Mouse (Mus musculus) intestine, postnatal 0 days (tissue): ENCODE results near the gene Glul. TPM values are rescaled to one million over a fixed set of nuclear protein-coding genes. Genes with fewer than 3 reads are reported as not detected.

Experiments used
- ATAC-seq: fragments of 200-750 bp; cut with Nextera tagmentation; 2 replicates; pipeline ENCODE4 v1.8.0; 2017; ENCODE audit warnings: mild to moderate bottlenecking, moderate TSS enrichment, moderate library complexity
- H3K27ac ChIP-seq: fragments of 300-500 bp; sonication (generic); 2 replicates; pipeline ENCODE4 v1.5.1; 2014; ENCODE audit warnings: mild to moderate bottlenecking, low read depth, low read length, moderate library complexity
- H3K27me3 ChIP-seq: fragments of 300-500 bp; sonication (generic); replicated peaks from 2 replicates; pipeline ENCODE4 v1.6.1; 2014; ENCODE audit warnings: low read length, mixed read lengths; ENCODE audit not compliant: control insufficient read depth, insufficient read depth
- H3K36me3 ChIP-seq: fragments of 300-500 bp; sonication (generic); 2 replicates; pipeline ENCODE4 v1.6.1; 2014; ENCODE audit warnings: mild to moderate bottlenecking, moderate library complexity; ENCODE audit not compliant: control insufficient read depth, insufficient read depth
- H3K4me1 ChIP-seq: fragments of 300-500 bp; sonication (generic); replicated peaks from 2 replicates; pipeline ENCODE4 v1.6.1; 2014; ENCODE audit warnings: antibody characterized with exemption, low read length, mixed read lengths; ENCODE audit not compliant: control insufficient read depth, insufficient read depth
- H3K4me2 ChIP-seq: fragments of 300-500 bp; sonication (generic); replicated peaks from 2 replicates; pipeline ENCODE4 v1.6.1; 2014; ENCODE audit warnings: low read depth, mild to moderate bottlenecking, moderate library complexity
- H3K4me3 ChIP-seq: fragments of 300-500 bp; sonication (generic); 2 replicates; pipeline ENCODE4 v1.5.1; 2014; ENCODE audit warnings: low read depth, low read length
- H3K9ac ChIP-seq: fragments of 300-500 bp; sonication (generic); 2 replicates; pipeline ENCODE4 v1.6.1; 2014; ENCODE audit warnings: mild to moderate bottlenecking, low read depth, low read length
- H3K9me3 ChIP-seq: fragments of 300-500 bp; sonication (generic); 2 replicates; pipeline ENCODE4 v1.6.1; 2016; ENCODE audit warnings: mixed run types; ENCODE audit not compliant: control insufficient read depth
- CTCF ChIP-seq: sonication (generic); IDR thresholded peaks from 2 replicates; pipeline ENCODE4 v1.5.1; 2016; ENCODE audit warnings: low read depth, mild to moderate bottlenecking, control low read depth, antibody characterized with exemption, moderate library complexity
- WGBS: fragments of 180-500 bp; shearing (Covaris S2); extraction: QIAGEN DNeasy Blood & Tissue Kit; methylation state at CpG from one replicate; pipeline ENCODE4 v1.1.7; 2014; 5-methylcytosine and 5-hydroxymethylcytosine counted together
- polyA plus RNA-seq: library from polyadenylated mRNA; unstranded; fragments of >200 nt; fragmentation: Nextera tagmentation; extraction: Ambion mirVana; gene quantifications from 2 replicates; pipeline ENCODE4 v1.2.1, GENCODE M21; 2015

The Glul gene
- polyA plus RNA-seq, 1 experiment from 2014 or later, result 92.9 TPM

DNA sequence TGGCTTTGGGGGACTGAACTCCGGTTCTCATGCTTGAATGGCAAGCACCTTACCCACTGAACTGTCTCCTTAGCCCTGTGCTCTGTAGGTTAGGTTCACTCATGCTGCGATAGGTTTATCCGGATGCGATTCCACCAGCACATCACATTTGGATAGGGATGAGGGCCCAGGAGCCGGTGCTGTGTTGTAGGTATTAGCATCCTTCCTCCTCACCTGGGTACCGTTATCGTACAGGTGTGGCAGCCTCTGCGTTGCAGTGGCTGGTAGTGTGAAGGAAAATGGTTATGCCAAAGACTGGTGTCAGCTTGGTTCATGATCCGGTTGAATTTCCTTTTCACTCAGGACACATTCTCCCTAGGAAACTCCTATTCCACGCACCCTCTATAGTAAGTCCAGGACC is 9.6 kb upstream of the Glul start:
- 91% methylated on average over 10 of the region's 10 CpGs for WGBS
- no peak for TF ChIP-seq CTCF
- no peak overlapping the region for H3K4me2 ChIP-seq

DNA sequence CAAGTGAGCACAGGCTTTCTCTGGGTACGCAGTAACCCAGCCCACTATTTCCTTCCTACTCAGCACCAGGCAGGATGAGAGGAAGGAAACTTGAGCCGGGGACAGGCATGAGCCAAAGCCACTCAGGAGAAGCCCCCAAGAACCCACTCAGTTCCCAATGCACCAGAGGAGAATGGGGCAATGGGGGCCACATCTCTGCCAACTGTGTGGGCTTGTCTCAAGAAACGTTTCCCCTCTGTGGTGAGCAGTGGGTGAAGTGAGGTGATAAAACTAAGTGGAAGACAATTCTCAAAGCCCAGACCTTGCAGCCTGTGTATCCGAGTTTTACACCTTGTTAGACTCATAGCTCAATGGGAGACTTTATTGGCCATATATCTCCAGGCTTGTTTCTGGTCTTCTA is 8.3 kb upstream of the Glul start, which contains the start of gene Teddm1a:
Teddm1a (plus strand) TSS at position 301 of the 400 bp plus-strand sequence.
- TF ChIP-seq CTCF, result no peak
- ATAC-seq, result no peak
- H3K9ac ChIP-seq, result no peak within 1 kb of the TSS
- WGBS, result 66% methylated on average over 4 of the region's 4 CpGs
- H3K9me3 ChIP-seq, result no peaks in the 10 kb centered on the region
- H3K4me3 ChIP-seq, result no peak within 1 kb of the TSS
- no peaks in the 10 kb centered on the region for H3K36me3 ChIP-seq
- no peak within 1 kb of the TSS for H3K27ac ChIP-seq
- H3K27me3 ChIP-seq, result no peaks in the 10 kb centered on the region
- H3K4me1 ChIP-seq, result no peaks in the 10 kb centered on the region
- no peak within 1 kb of the TSS for H3K4me2 ChIP-seq

More for the DNA sequence above, 9.6 kb upstream of the Glul start:
- Histone ChIP-seq H3K9ac (no peak overlapping the region), H3K27me3 (no peaks in the 10 kb centered on the region), H3K4me1 (no peaks in the 10 kb centered on the region), H3K4me3 (no peak overlapping the region), H3K36me3 (no peaks in the 10 kb centered on the region), H3K27ac (no peak overlapping the region), H3K9me3 (no peaks in the 10 kb centered on the region)
- ATAC-seq, result no peak

DNA sequence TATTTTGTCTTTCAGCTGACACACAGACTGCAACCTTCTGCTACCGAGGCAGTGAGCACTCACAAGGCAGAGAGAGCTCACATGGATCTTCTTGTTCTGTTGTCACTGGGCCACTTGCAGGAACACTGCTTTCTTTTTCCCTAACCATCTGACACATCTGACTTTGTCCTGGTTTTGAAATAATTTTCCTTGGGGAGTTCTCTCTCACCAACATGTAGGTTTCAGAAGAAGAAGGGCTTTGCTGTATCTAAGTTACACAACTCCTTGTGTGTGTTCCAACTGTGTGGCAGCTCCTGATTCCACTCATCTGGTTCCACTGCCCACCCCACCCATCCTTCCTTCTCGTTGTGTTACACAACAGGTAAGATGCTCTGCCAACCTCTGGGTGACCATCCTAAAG is 6.0 kb upstream of the Glul start:
- H3K4me1 ChIP-seq, result no peaks in the 10 kb centered on the region
- no peak overlapping the region for H3K9ac ChIP-seq
- H3K27me3 ChIP-seq, result no peaks in the 10 kb centered on the region
- H3K36me3 ChIP-seq, result no peaks in the 10 kb centered on the region
- TF ChIP-seq CTCF, result no peak
- no peak for ATAC-seq
- no peak overlapping the region for H3K4me2 ChIP-seq
- no peaks in the 10 kb centered on the region for H3K9me3 ChIP-seq
- H3K4me3 ChIP-seq, result no peak overlapping the region
- WGBS, result 64% methylated on average over 2 of the region's 2 CpGs
- no peak overlapping the region for H3K27ac ChIP-seq

DNA sequence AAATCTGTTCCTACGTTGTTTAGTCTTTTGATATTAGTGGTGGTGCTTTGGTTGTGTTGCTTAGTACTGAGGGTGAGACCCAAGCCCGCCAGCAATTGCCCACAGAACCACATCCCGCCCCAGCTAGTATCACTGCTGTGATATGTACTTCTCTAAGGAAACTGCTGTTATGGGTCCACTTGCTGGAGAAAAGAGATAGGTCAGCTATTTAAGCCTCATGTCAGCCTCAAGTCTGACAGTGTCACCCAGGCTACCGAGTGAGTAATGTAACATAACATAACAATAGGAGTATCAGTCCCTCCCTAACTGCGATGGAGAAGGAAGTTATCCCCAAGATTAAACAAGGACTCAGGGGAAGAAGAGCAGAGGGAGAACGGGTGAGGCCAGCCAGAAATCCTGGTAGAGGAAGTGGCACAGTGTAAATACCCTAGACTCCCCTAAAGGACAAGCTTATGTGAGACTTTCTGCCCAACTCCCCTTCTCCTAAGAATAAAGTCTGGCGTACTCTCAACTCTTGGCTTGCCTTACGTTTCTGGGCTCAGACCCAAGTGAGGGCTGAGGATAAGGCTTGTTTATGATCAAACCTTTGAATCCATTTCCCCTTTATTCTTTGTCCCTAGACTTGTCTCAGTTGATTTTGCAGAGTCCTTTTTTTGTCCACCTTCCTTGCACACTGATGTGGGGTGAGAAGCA is 5.4 kb upstream of the Glul start:
- WGBS, result 55% methylated on average over 8 of the region's 8 CpGs
- ATAC-seq, result no peak
- H3K4me2 ChIP-seq, result no peak overlapping the region
- no peak overlapping the region for H3K9ac ChIP-seq
- TF ChIP-seq CTCF, result no peak
- no peaks in the 10 kb centered on the region for H3K9me3 ChIP-seq
- no peaks in the 10 kb centered on the region for H3K4me1 ChIP-seq
- H3K27me3 ChIP-seq, result no peaks in the 10 kb centered on the region
- no peaks in the 10 kb centered on the region for H3K36me3 ChIP-seq
- H3K4me3 ChIP-seq, result no peak overlapping the region
- no peak overlapping the region for H3K27ac ChIP-seq

DNA sequence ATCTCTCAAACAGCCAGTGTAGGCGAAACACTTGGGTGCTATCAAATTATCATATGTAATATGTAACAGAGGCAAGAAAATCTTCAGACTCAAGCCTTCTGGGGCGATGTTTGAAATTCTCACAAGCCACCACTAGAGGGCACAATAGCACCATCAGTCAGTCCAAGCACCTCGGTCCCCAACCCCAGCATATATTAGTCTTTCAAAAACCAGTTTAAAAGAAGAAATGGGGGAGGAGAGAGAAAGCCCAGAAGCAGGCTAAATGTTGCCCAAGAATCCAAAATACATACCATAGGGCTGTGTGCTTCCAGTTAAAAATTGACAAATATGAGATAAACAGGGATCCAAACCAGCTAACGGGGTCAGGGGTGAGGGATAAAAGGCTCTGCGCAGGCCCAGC is 4.8 kb upstream of the Glul start:
- no peaks in the 10 kb centered on the region for H3K4me1 ChIP-seq
- WGBS, result 36% methylated on average over 5 of the region's 5 CpGs
- peak; percentile 91 for TF ChIP-seq CTCF

DNA sequence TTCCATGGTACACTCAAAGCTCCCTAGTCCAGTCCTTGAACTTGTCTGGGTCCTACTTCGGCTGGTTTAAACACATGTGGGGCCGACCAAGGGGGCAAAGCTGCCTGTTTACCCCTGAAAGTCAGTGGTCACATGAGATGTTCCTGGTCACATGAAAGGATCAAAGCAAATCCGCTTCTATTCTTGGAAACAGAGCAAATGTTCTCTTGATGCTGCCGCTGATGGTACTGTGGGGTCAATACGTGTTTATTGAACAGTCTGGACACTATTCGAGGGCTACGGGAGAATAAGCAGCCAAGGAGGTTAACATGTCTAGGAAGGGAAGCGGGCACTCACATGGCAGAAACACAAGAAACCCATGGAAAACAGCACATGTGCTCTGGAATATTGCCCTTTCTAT is 2.5 kb upstream of the Glul start:
- no peak overlapping the region for H3K27ac ChIP-seq
- H3K4me2 ChIP-seq, result no peak overlapping the region
- no peaks in the 10 kb centered on the region for H3K36me3 ChIP-seq
- no peaks in the 10 kb centered on the region for H3K27me3 ChIP-seq
- 84% methylated on average over 8 of the region's 8 CpGs for WGBS
- no peaks in the 10 kb centered on the region for H3K9me3 ChIP-seq
- H3K4me1 ChIP-seq, result no peaks in the 10 kb centered on the region
- no peak overlapping the region for H3K9ac ChIP-seq
- ATAC-seq, result no peak
- H3K4me3 ChIP-seq, result no peak overlapping the region
- no peak for TF ChIP-seq CTCF

More for the DNA sequence above, 4.8 kb upstream of the Glul start:
- Histone ChIP-seq H3K4me3 (no peak overlapping the region), H3K36me3 (no peaks in the 10 kb centered on the region), H3K27me3 (no peaks in the 10 kb centered on the region), H3K27ac (no peak overlapping the region), H3K9me3 (no peaks in the 10 kb centered on the region), H3K9ac (no peak overlapping the region), H3K4me2 (no peak overlapping the region)
- no peak for ATAC-seq
